Mouse (Mus musculus): ENCODE results near the gene Rab30. TPM values are rescaled to one million over a fixed set of nuclear protein-coding genes. Genes with fewer than 3 reads are reported as not detected.
A peak's percentile ranks its signal among the peaks of the same experiment; 100 is the strongest.
"Not testable (repeated sequence)": the region's sequence is repeated elsewhere in the genome, so short reads cannot be mapped to it uniquely, and the experiment has no call there.

Gene Rab30
- polyA plus RNA-seq, 1 experiment from 2014 or later = 422 TPM

GRCm38 (mm10) chr7:92729583-92729982 lies 11.8 kb upstream of the Rab30 start:
- H3K36me3 ChIP-seq (ENCODE audit: control insufficient read depth, insufficient read depth); H3K4me2 ChIP-seq (replicated peaks; ENCODE audit: low read depth); H3K4me3 ChIP-seq (ENCODE audit: low read depth, low read length); H3K9ac ChIP-seq (ENCODE audit: low read depth, low read length); H3K27me3 ChIP-seq (replicated peaks; ENCODE audit: control insufficient read depth, insufficient read depth, low read length); H3K4me1 ChIP-seq (replicated peaks; ENCODE audit: control insufficient read depth, insufficient read depth, low read length); H3K27ac ChIP-seq (ENCODE audit: low read depth, low read length); H3K9me3 ChIP-seq (ENCODE audit: control insufficient read depth): not testable (repeated sequence)
- TF ChIP-seq CTCF (IDR thresholded peaks at IDR 0.05; ENCODE audit: low read depth) = peak; percentile 42
- ATAC-seq = 0 out of 2 replicates have a peak, but pooled peaks have one; percentile 28
- 59% methylated on average over 3 of the region's 3 CpGs for WGBS

- 70% methylated on average over 4 of the region's 4 CpGs for WGBS
- no peak overlapping the region for H3K27ac ChIP-seq (ENCODE audit: low read depth, low read length)
- 0 out of 2 replicates have a peak, but pooled peaks cover 3% of the 10 kb centered on the region for H3K36me3 ChIP-seq (ENCODE audit: control insufficient read depth, insufficient read depth)
- no peaks in the 10 kb centered on the region for H3K27me3 ChIP-seq (replicated peaks; ENCODE audit: control insufficient read depth, insufficient read depth, low read length)
- TF ChIP-seq CTCF (IDR thresholded peaks at IDR 0.05; ENCODE audit: low read depth) = peak; percentile 31
- H3K4me2 ChIP-seq (replicated peaks; ENCODE audit: low read depth) = no peak overlapping the region
- ATAC-seq = no peak
- no peak overlapping the region for H3K4me3 ChIP-seq (ENCODE audit: low read depth, low read length)
- no peak overlapping the region for H3K9ac ChIP-seq (ENCODE audit: low read depth, low read length)
- no peaks in the 10 kb centered on the region for H3K4me1 ChIP-seq (replicated peaks; ENCODE audit: control insufficient read depth, insufficient read depth, low read length)
- H3K9me3 ChIP-seq (ENCODE audit: control insufficient read depth) = no peaks in the 10 kb centered on the region
Measured at GRCm38 (mm10) chr7:92730465-92730864, 10.9 kb upstream of the Rab30 start.

GRCm38 (mm10) chr7:92730959-92731358 lies 10.4 kb upstream of the Rab30 start:
- Histone ChIP-seq H3K4me2 (replicated peaks; ENCODE audit: low read depth) (no peak overlapping the region), H3K9ac (ENCODE audit: low read depth, low read length) (no peak overlapping the region), H3K4me1 (replicated peaks; ENCODE audit: control insufficient read depth, insufficient read depth, low read length) (no peaks in the 10 kb centered on the region), H3K4me3 (ENCODE audit: low read depth, low read length) (no peak overlapping the region), H3K27me3 (replicated peaks; ENCODE audit: control insufficient read depth, insufficient read depth, low read length) (no peaks in the 10 kb centered on the region), H3K27ac (ENCODE audit: low read depth, low read length) (no peak overlapping the region), H3K9me3 (ENCODE audit: control insufficient read depth) (no peaks in the 10 kb centered on the region), H3K36me3 (ENCODE audit: control insufficient read depth, insufficient read depth) (0 out of 2 replicates have a peak, but pooled peaks cover 3% of the 10 kb centered on the region)
- WGBS = 61% methylated on average over 3 of the region's 3 CpGs
- ATAC-seq = no peak
- TF ChIP-seq CTCF (IDR thresholded peaks at IDR 0.05; ENCODE audit: low read depth) = no peak

GRCm38 (mm10) chr7:92732136-92732535 lies 9.3 kb upstream of the Rab30 start:
- H3K27ac ChIP-seq (ENCODE audit: low read depth, low read length) = no peak overlapping the region
- H3K9me3 ChIP-seq (ENCODE audit: control insufficient read depth) = no peaks in the 10 kb centered on the region
- TF ChIP-seq CTCF (IDR thresholded peaks at IDR 0.05; ENCODE audit: low read depth) = no peak
- 0 out of 2 replicates have a peak, but pooled peaks cover 3% of the 10 kb centered on the region for H3K36me3 ChIP-seq (ENCODE audit: control insufficient read depth, insufficient read depth)
- H3K27me3 ChIP-seq (replicated peaks; ENCODE audit: control insufficient read depth, insufficient read depth, low read length) = no peaks in the 10 kb centered on the region
- no peak overlapping the region for H3K4me2 ChIP-seq (replicated peaks; ENCODE audit: low read depth)
- H3K4me1 ChIP-seq (replicated peaks; ENCODE audit: control insufficient read depth, insufficient read depth, low read length) = no peaks in the 10 kb centered on the region
- no peak for ATAC-seq
- H3K4me3 ChIP-seq (ENCODE audit: low read depth, low read length) = no peak overlapping the region
- no peak overlapping the region for H3K9ac ChIP-seq (ENCODE audit: low read depth, low read length)
- WGBS = 87% methylated on average over 7 of the region's 7 CpGs

GRCm38 (mm10) chr7:92737560-92737959 lies 3.8 kb upstream of the Rab30 start:
- ATAC-seq = no peak
- no peak overlapping the region for H3K9ac ChIP-seq (ENCODE audit: low read depth, low read length)
- 89% methylated on average over 1 of the region's 1 CpGs for WGBS

GRCm38 (mm10) chr7:92739956-92740355 lies 1.4 kb upstream of the Rab30 start:
- no peaks in the 10 kb centered on the region for H3K9me3 ChIP-seq (ENCODE audit: control insufficient read depth)
- TF ChIP-seq CTCF (IDR thresholded peaks at IDR 0.05; ENCODE audit: low read depth) = no peak

More at GRCm38 (mm10) chr7:92737560-92737959, 3.8 kb upstream of the Rab30 start:
- no peak overlapping the region for H3K4me3 ChIP-seq (ENCODE audit: low read depth, low read length)
- peaks cover 14% of the 10 kb centered on the region for H3K36me3 ChIP-seq (ENCODE audit: control insufficient read depth, insufficient read depth)
- no peaks in the 10 kb centered on the region for H3K4me1 ChIP-seq (replicated peaks; ENCODE audit: control insufficient read depth, insufficient read depth, low read length)
- H3K4me2 ChIP-seq (replicated peaks; ENCODE audit: low read depth) = no peak overlapping the region
- no peak overlapping the region for H3K27ac ChIP-seq (ENCODE audit: low read depth, low read length)
- TF ChIP-seq CTCF (IDR thresholded peaks at IDR 0.05; ENCODE audit: low read depth) = no peak
- H3K9me3 ChIP-seq (ENCODE audit: control insufficient read depth) = no peaks in the 10 kb centered on the region
- H3K27me3 ChIP-seq (replicated peaks; ENCODE audit: control insufficient read depth, insufficient read depth, low read length) = no peaks in the 10 kb centered on the region

More at GRCm38 (mm10) chr7:92739956-92740355, 1.4 kb upstream of the Rab30 start:
- H3K4me2 ChIP-seq (replicated peaks; ENCODE audit: low read depth) = peak overlapping the region; percentile 87
- ATAC-seq = no peak
- H3K36me3 ChIP-seq (ENCODE audit: control insufficient read depth, insufficient read depth) = peaks cover 11% of the 10 kb centered on the region
- peak overlapping the region; percentile 97 for H3K9ac ChIP-seq (ENCODE audit: low read depth, low read length)
- 28% methylated on average over 6 of the region's 6 CpGs for WGBS
- H3K27ac ChIP-seq (ENCODE audit: low read depth, low read length) = no peak overlapping the region
- no peaks in the 10 kb centered on the region for H3K4me1 ChIP-seq (replicated peaks; ENCODE audit: control insufficient read depth, insufficient read depth, low read length)
- H3K4me3 ChIP-seq (ENCODE audit: low read depth, low read length) = peak overlapping the region; percentile 89
- no peaks in the 10 kb centered on the region for H3K27me3 ChIP-seq (replicated peaks; ENCODE audit: control insufficient read depth, insufficient read depth, low read length)
